Mouse (Mus musculus) E14TG2a.4 (cell line): ENCODE results near the gene Ypel2.

Source experiments
- CTCF ChIP-seq: conservative IDR thresholded peaks from 2 replicates; pipeline ENCODE4 v1.5.1; 2014; ENCODE audit warnings: low read length
- NANOG ChIP-seq: IDR thresholded peaks from 2 replicates; pipeline ENCODE4 v1.6.1; 2014; ENCODE audit warnings: borderline replicate concordance, low read length, mixed read lengths
- POU5F1 ChIP-seq: IDR thresholded peaks from 2 replicates; pipeline ENCODE4 v1.6.1; 2014; ENCODE audit warnings: low read length, borderline replicate concordance

DNA sequence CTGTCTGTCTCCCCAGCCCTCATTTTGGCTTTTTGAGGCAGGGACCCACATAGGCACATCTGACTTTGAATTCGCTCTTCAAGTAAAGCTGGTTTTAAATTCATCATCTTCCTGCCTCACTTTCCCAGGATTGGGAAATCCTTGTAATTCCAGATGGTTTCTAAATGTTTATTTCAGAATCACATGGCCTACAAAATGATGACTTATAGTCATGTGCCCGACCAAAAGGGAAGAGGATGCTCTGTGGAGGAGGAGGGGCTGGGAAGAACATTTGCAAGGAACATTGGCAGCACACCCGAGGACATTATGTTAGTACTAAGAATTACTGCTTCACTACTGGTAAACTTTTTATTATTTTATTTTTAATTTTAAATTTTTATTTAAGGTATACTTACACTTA is 31.8 kb upstream of the Ypel2 start:
- TF ChIP-seq CTCF = no peak
- TF ChIP-seq POU5F1 = no peak
- no peak for TF ChIP-seq NANOG
